Mouse (Mus musculus): ENCODE results near the gene Lcn12. TPM values are rescaled to one million over a fixed set of nuclear protein-coding genes. Genes with fewer than 3 reads are reported as not detected.

The Lcn12 gene
- total and polyA plus RNA-seq, 2 experiments, result 0.27 TPM; not detected in 1

DNA sequence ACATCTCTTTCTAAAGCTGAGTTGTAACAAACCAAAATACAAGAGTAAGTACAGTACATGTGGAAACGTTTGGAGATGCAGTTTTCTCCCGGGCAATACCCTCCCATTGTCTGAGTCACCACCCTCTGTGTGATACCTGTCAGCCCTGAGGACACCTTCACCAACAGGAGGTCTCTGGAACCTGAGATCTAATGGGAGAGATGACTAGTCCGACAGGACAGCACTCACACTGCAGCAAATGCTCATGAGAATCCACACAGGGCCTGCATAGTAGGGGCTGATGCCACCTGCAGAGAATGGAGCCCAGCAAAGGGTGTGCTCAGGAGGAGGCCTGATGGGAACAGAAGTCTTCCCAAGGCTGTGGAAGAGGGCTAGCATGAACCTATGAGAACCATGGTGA lies 32.3 kb downstream of the Lcn12 start:
- DNase-seq (ENCODE audit: extremely low read depth, low read depth, low spot score), result no peak
- 20% methylated on average over 3 of the region's 3 CpGs for WGBS
- Histone ChIP-seq H3K79me2 (ENCODE audit: control insufficient read depth, insufficient read depth, low read length) (no peaks in the 10 kb centered on the region), H3K9ac (ENCODE audit: low read depth, low read length) (no peak overlapping the region), H3K4me3 (ENCODE audit: insufficient read depth, low read depth, low read length) (no peak overlapping the region), H3K4me1 (ENCODE audit: control insufficient read depth, insufficient read depth, low read length) (peaks cover 33% of the 10 kb centered on the region), H3K36me3 (ENCODE audit: control insufficient read depth, insufficient read depth, low read length) (no peaks in the 10 kb centered on the region; the same call in 1 of the 2 replicates), H3K27ac (replicated peaks; ENCODE audit: insufficient read depth, low read depth, low read length) (peak overlapping the region; percentile 53), H3K27me3 (ENCODE audit: control insufficient read depth, insufficient read depth, low read length) (no peaks in the 10 kb centered on the region)
- TF ChIP-seq POLR2A (IDR thresholded peaks at IDR 0.05; ENCODE audit: extremely low read depth, insufficient read depth, low read length) (no peak), CTCF (IDR thresholded peaks at IDR 0.05; ENCODE audit: low read depth, low read length) (no peak)

DNA sequence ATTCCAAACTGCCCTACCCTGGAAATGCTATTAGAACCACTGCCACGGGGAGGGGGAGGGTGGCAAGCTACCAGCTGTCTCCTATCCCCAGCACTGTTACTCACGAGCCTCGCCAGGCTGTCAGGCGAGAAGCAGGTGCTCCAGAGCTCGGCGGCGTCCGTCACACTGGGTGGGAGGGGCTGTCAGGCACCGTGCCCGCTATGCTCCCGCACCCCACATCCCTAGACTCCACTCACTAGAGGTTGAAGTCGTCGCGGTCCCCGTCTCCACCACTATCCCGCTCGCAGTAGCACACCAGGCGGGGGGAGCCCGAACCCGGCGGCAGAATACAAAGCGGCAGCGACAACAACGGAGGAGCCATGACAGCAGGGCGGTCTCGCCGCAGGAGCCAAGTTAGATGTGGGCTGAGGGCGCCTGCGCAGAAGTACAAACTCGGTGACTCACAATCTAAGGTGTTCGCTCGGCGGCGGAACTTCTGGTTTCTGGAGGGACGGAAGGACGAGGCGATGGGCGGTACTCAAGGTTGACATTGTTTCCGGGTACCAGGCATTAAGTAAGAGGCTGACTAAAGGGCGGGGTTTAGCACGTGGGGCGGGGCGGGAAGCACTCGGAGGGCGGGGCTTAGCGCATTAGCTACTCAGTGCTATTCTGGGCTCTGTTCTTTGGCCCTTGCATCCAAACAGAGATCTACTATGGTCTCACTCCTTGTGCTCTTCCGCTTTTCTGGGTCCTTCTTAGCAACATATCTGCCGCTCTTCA lies 33.0 kb downstream of the Lcn12 start, which contains the start of gene Paxx:
TSS of gene Paxx (minus strand) at position 544 of the 759 bp plus-strand sequence.
- no peaks in the 10 kb centered on the region; the same call in 1 of the 2 replicates for H3K36me3 ChIP-seq (ENCODE audit: control insufficient read depth, insufficient read depth, low read length)
- peak within 1 kb of the TSS; percentile 88 for H3K9ac ChIP-seq (ENCODE audit: low read depth, low read length)
- H3K79me2 ChIP-seq (ENCODE audit: control insufficient read depth, insufficient read depth, low read length), result no peaks in the 10 kb centered on the region
- H3K27ac ChIP-seq (replicated peaks; ENCODE audit: insufficient read depth, low read depth, low read length), result peak within 1 kb of the TSS; percentile 77
- DNase-seq (ENCODE audit: extremely low read depth, low read depth, low spot score), result peak; percentile 95
- H3K27me3 ChIP-seq (ENCODE audit: control insufficient read depth, insufficient read depth, low read length), result no peaks in the 10 kb centered on the region
- peaks cover 33% of the 10 kb centered on the region for H3K4me1 ChIP-seq (ENCODE audit: control insufficient read depth, insufficient read depth, low read length)
- WGBS, result under 1% methylated on average over 48 of the region's 48 CpGs
- H3K4me3 ChIP-seq (ENCODE audit: insufficient read depth, low read depth, low read length), result peak within 1 kb of the TSS; percentile 85
- TF ChIP-seq CTCF (IDR thresholded peaks at IDR 0.05; ENCODE audit: low read depth, low read length), result no peak
- peak; percentile 70 for TF ChIP-seq POLR2A (IDR thresholded peaks at IDR 0.05; ENCODE audit: extremely low read depth, insufficient read depth, low read length)

DNA sequence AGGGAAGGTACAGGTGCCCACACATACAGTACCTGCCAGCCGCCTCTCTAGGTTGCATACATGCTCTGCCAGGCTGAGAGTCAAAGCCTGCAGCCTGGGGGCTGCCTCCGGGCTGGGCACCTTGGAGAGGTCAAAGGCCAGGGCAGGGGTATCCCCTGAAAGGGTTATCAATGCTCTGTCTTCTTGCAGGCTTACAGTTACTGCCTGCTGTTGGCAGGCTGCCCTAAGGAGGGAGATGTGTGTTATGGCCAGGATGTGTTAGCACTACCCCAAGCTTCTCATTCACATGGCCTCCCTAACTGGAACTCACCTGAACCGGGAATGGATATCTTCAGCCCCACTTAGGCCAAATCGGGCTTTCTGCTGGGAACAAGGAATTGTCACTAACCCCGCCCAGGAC lies 33.6 kb downstream of the Lcn12 start:
- TF ChIP-seq POLR2A (IDR thresholded peaks at IDR 0.05; ENCODE audit: extremely low read depth, insufficient read depth, low read length) (no peak), CTCF (IDR thresholded peaks at IDR 0.05; ENCODE audit: low read depth, low read length) (no peak)
- Histone ChIP-seq H3K9ac (ENCODE audit: low read depth, low read length) (peak overlapping the region; percentile 88), H3K79me2 (ENCODE audit: control insufficient read depth, insufficient read depth, low read length) (no peaks in the 10 kb centered on the region), H3K4me3 (ENCODE audit: insufficient read depth, low read depth, low read length) (peak overlapping the region; percentile 85), H3K27ac (replicated peaks; ENCODE audit: insufficient read depth, low read depth, low read length) (peak overlapping the region; percentile 77), H3K36me3 (ENCODE audit: control insufficient read depth, insufficient read depth, low read length) (no peaks in the 10 kb centered on the region; the same call in 1 of the 2 replicates), H3K4me1 (ENCODE audit: control insufficient read depth, insufficient read depth, low read length) (peaks cover 30% of the 10 kb centered on the region), H3K27me3 (ENCODE audit: control insufficient read depth, insufficient read depth, low read length) (no peaks in the 10 kb centered on the region)
- 30% methylated on average over 5 of the region's 5 CpGs for WGBS
- peak; percentile 20 for DNase-seq (ENCODE audit: extremely low read depth, low read depth, low spot score)

DNA sequence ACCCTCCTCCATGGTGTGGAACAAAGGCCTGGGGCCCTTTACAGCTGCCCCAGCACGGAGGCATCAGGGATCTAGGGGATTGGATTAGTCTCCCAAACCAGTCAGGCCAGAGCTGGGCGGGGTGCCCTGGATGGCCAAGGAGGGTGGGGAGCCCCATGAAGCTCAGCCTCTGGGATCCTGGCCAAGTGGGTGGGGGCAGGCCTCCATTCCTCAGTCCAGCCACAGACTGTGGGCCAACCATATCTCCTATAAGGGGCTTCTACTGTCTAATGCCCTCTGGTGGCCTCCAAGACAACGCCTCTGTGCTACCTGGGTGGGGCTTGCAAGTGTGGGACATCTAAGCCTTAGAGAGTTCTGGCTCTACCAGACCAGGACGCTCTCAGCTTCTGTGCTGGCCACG lies 34.8 kb downstream of the Lcn12 start:
- H3K27me3 ChIP-seq (ENCODE audit: control insufficient read depth, insufficient read depth, low read length), result no peaks in the 10 kb centered on the region
- WGBS, result 76% methylated on average over 5 of the region's 5 CpGs
- H3K36me3 ChIP-seq (ENCODE audit: control insufficient read depth, insufficient read depth, low read length), result no peaks in the 10 kb centered on the region; the same call in 1 of the 2 replicates
- H3K79me2 ChIP-seq (ENCODE audit: control insufficient read depth, insufficient read depth, low read length), result no peaks in the 10 kb centered on the region
- no peak overlapping the region for H3K9ac ChIP-seq (ENCODE audit: low read depth, low read length)
- no peak for TF ChIP-seq POLR2A (IDR thresholded peaks at IDR 0.05; ENCODE audit: extremely low read depth, insufficient read depth, low read length)
- no peak for TF ChIP-seq CTCF (IDR thresholded peaks at IDR 0.05; ENCODE audit: low read depth, low read length)
- no peak overlapping the region for H3K27ac ChIP-seq (replicated peaks; ENCODE audit: insufficient read depth, low read depth, low read length)
- peaks cover 30% of the 10 kb centered on the region for H3K4me1 ChIP-seq (ENCODE audit: control insufficient read depth, insufficient read depth, low read length)
- no peak overlapping the region for H3K4me3 ChIP-seq (ENCODE audit: insufficient read depth, low read depth, low read length)
- DNase-seq (ENCODE audit: extremely low read depth, low read depth, low spot score), result peak; percentile 40

DNA sequence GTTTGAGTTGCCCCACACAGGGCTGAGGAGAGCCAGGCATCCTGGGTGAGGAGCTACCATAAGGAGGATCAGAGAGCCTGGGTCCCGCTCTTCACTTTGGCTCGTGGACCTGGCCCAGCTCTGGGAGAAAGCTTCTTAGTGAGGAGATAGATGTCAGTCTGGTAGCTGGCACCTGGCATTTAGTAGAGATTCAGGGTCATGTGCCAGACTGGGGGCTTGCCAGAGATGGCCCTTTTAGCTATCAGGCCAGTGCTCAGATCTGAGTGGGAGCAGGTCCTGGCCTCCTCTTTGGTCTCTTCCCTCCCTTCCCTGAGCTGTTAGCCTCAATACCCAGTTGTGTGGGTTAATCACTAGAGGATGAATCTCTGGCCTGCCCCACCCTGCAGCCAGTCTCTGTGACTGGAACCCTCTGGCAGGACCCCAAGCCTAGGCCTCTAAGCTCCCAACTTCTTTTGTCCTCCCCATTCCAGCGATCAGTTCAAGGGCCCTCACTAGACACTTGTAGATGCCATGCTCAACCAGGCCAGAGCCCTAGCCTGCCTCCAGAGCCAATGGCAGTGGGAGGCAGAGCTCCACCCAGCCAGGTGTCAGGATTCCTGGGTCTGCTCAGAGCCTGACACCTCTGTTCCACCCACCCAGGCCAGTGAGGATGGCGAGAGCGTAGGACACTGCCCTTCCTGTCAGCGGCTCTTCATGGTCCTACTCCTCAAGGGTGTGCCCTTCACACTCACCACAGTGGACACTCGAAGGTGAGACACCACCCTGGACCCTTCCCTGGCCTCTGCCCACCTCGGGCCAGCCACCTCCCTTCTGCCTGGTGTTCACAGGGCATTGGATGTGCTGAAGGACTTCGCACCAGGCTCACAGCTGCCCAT lies 36.5 kb downstream of the Lcn12 start:
- DNase-seq (ENCODE audit: extremely low read depth, low read depth, low spot score), result no peak
- no peaks in the 10 kb centered on the region for H3K27me3 ChIP-seq (ENCODE audit: control insufficient read depth, insufficient read depth, low read length)
- 86% methylated on average over 9 of the region's 9 CpGs for WGBS
- no peak overlapping the region for H3K9ac ChIP-seq (ENCODE audit: low read depth, low read length)
- H3K79me2 ChIP-seq (ENCODE audit: control insufficient read depth, insufficient read depth, low read length), result no peaks in the 10 kb centered on the region
- peaks cover 29% of the 10 kb centered on the region for H3K4me1 ChIP-seq (ENCODE audit: control insufficient read depth, insufficient read depth, low read length)
- H3K27ac ChIP-seq (replicated peaks; ENCODE audit: insufficient read depth, low read depth, low read length), result no peak overlapping the region
- no peaks in the 10 kb centered on the region; the same call in 1 of the 2 replicates for H3K36me3 ChIP-seq (ENCODE audit: control insufficient read depth, insufficient read depth, low read length)
- no peak for TF ChIP-seq CTCF (IDR thresholded peaks at IDR 0.05; ENCODE audit: low read depth, low read length)
- TF ChIP-seq POLR2A (IDR thresholded peaks at IDR 0.05; ENCODE audit: extremely low read depth, insufficient read depth, low read length), result no peak
- H3K4me3 ChIP-seq (ENCODE audit: insufficient read depth, low read depth, low read length), result no peak overlapping the region

Data from liver, adult 2 months (tissue).